8 mouse cellular contexts compared by ENCODE assay signal in the genomic region with DNA sequence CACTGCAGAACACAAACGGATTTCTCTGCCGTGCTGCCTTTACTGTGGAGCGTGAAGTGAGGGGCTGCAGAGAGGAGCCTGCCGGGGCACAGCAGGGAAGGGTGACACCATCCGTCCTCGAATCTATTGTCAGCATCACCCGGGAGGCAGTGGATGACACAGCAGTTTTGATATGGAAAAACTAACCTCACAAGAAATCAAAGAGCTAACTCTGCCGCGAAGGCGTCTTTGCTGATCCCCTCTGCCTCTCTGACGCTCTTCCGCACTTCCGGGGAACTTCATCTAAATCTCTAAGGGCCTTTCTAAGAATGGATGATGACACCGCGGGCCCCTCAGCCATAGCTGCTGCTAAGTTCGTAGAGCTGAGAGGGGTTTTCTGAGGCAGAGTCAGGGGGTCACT. TPM values are rescaled to one million over a fixed set of nuclear protein-coding genes. Genes with fewer than 3 reads are reported as not detected.
DNase-seq lines count a peak whose midpoint lies in the region; ATAC-seq and TF ChIP-seq lines count a peak whose summit lies in the region.

No protein-coding gene starts in this region.

- no peak for TF ChIP-seq CTCF in testis, adult 2 months (IDR thresholded peaks at IDR 0.05; ENCODE audit: control insufficient read depth, insufficient read depth, insufficient replicate concordance, low read depth, low read length)

- no peak for DNase-seq in testis, postnatal 10 days (ENCODE audit: low spot score)
- no peak for DNase-seq in adrenal gland, adult 18-20 months (ENCODE audit: low spot score in 2 of 2)
- no peak for DNase-seq in frontal cortex, postnatal 25 days (ENCODE audit: low spot score in 2 of 2)
- DNase-seq in adrenal gland, adult 2 months, result no peak

- H3K27ac ChIP-seq in testis, adult 2 months (ENCODE audit: control insufficient read depth, insufficient read depth, low read depth, low read length), result no peak overlapping the region

- ATAC-seq in hematopoietic stem cell, adult 5-6 weeks (replicated peaks in 1 of 2; ENCODE audit: insufficient read depth in 1 of 2, low FRiP score in 2 of 2, low TSS enrichment in 1 of 2, low read depth in 1 of 2, poor library complexity in 2 of 2, severe bottlenecking in 2 of 2), result peak; percentile 3 to 19; a peak in 1 of 4 replicates
- ATAC-seq in megakaryocyte progenitor cell, adult 5-6 weeks (replicated peaks; ENCODE audit: poor library complexity), result peak; percentile 6
- ATAC-seq in cerebellum, adult (ENCODE audit: insufficient number of reproducible peaks, low FRiP score, low TSS enrichment), result no peak

- H3K4me3 ChIP-seq in testis, adult 2 months (ENCODE audit: control insufficient read depth, low read depth, low read length), result peak overlapping the region; percentile 88

- no peaks in the 10 kb centered on the region for H3K36me3 ChIP-seq in testis, adult 2 months (ENCODE audit: control insufficient read depth, insufficient read depth, low read length)

- peaks cover 16% of the 10 kb centered on the region for H3K4me1 ChIP-seq in testis, adult 2 months (ENCODE audit: control insufficient read depth, insufficient read depth, low read length)

- TF ChIP-seq POLR2A in testis, adult 2 months (IDR thresholded peaks at IDR 0.05; ENCODE audit: control insufficient read depth, low read depth, low read length), result no peak

- H3K27me3 ChIP-seq in testis, adult 2 months (ENCODE audit: control insufficient read depth, insufficient read depth, low read length), result no peaks in the 10 kb centered on the region

RNA-seq across cellular contexts. Expression of a gene that starts 2.1 kb away (rescaled TPM):
- polyA plus RNA-seq in testis, adult 2 months (2012; rRNA removed), result 176 and 180 TPM in 2 replicates
- total RNA-seq in hematopoietic stem cell, adult 5-6 weeks (2017), result 40.5 and 45.2 TPM in 2 replicates
- total RNA-seq in megakaryocyte progenitor cell, adult 5-6 weeks (2015), result 23.5 and 26.2 TPM in 2 replicates
- total RNA-seq in megakaryocyte progenitor cell, adult 5-6 weeks (2017), result 33.2 and 37.4 TPM in 2 replicates
- total RNA-seq in adrenal gland, adult 18-20 months (2021), result 100 to 1,000 TPM; 152 to 163 TPM
- 100 to 1,000 TPM; 163 to 167 TPM for total RNA-seq in adrenal gland, adult 2 months (2021)
- 90.5 and 90.9 TPM in 2 replicates for polyA plus RNA-seq in adrenal gland, adult 2 months (2012; rRNA removed)
